Mouse (Mus musculus): ENCODE results near the gene 1700010I14Rik.

1700010I14Rik gene

DNA sequence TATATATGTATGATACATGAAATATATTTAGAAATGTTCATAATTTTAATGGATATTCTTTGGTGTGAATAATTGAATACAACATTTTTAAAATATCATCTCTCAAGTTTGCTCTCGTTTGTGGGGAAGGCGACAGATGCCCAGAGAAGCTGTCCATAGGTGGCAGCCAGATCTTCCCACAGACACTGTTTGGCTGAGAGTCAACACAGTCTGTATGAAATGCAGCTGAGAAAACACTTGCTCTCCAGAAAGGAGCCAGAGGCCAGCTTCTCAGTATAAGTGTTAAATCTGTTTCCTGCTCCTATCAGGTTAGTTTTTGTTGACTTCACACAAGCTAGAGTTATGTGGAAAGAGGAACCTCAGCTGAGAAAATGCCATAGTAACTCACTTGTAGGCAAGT lies 1.6 kb upstream of the 1700010I14Rik start:
- TF ChIP-seq GATA4 (IDR thresholded peaks at IDR 0.05; ENCODE audit: insufficient replicate concordance, low read length) = no peak

DNA sequence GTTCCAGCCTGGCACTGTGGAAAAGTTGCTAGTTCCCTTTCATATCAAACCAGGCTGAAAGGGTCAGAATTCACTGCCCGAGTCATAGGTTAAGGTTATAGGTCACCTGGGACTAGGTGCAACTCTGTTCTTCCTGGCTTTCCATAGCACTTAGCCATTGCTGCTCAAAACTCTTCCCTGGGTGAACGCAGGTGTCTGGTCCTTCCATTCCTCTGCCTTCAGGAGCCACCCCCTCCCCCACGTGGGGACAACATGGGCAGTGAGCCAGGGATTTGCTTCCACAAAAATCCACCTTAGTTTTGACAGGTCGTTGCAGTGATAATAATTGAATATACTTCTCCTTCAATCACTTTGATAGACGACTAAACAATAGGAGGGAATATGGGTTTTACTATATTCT lies 764 bp upstream of the 1700010I14Rik start:
- no peak for TF ChIP-seq GATA4 (IDR thresholded peaks at IDR 0.05; ENCODE audit: insufficient replicate concordance, low read length)

DNA sequence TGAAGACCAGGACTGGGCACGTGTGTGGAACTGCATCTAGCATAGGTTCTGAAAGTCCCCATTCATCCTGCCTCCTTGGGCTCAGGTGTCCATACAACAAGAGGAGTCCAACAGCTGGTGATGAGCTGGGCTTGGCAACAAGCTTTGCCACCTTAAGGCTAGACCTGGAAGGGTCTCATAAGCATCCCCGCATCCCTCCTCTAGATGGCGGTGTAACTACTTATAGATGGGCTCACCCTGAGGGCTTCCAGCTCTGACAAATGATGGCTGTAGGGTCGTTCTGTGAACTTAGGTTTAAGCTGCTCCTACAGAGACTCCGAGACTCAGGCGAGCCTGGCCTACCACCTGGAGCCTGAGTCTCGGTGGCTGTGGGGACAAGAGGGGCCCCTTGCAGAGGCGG lies 3.0 kb downstream of the 1700010I14Rik start:
- TF ChIP-seq GATA4 (IDR thresholded peaks at IDR 0.05; ENCODE audit: insufficient replicate concordance, low read length) = no peak

GRCm38 (mm10) chr17:8995344-8995743 lies 7.2 kb downstream of the 1700010I14Rik start:
- no peak for TF ChIP-seq GATA4 (IDR thresholded peaks at IDR 0.05; ENCODE audit: insufficient replicate concordance, low read length)

GRCm38 (mm10) chr17:9002438-9002837 lies 14.3 kb downstream of the 1700010I14Rik start:
- TF ChIP-seq GATA4 (IDR thresholded peaks at IDR 0.05; ENCODE audit: insufficient replicate concordance, low read length) = no peak

GRCm38 (mm10) chr17:9004516-9004915 lies 16.4 kb downstream of the 1700010I14Rik start:
- TF ChIP-seq GATA4 (IDR thresholded peaks at IDR 0.05; ENCODE audit: insufficient replicate concordance, low read length) = no peak

DNA sequence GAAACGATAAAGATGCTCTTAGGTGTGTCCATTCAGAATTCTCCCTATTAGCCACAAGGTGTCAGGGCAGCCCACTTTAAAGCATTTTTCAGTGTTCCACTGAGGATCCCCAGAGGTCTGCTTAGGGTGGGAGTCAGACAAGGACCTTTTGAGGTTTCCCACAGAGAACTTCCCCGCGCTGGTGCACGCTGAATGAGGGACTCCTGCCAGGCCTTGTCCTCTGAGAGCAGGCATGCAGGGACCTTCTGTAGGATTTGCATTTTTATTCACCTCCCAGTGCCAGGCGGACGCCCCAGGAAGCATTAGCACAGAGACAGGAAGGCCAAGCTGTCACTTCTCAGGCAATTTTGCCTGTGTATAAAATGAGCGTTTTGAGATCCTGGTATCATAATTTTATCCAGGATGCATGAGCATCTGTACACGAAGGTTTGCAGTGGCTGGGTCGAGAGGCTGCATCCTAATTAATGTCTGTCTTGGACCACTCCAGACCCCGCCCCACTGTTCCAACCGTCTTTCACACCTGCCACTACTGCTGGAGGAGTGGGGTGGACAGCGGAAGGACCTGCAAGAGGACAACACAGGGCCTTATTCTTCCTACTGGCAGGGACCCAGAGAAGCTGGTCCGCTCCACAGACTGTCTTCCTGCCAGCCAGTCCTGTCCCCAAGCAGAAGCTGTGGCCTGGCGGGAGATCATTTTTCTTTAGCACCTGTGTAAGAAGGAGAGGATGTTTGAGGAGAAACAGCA lies 35.2 kb downstream of the 1700010I14Rik start:
- TF ChIP-seq GATA4 (IDR thresholded peaks at IDR 0.05; ENCODE audit: insufficient replicate concordance, low read length) = no peak

GRCm38 (mm10) chr17:9030181-9030580 lies 42.0 kb downstream of the 1700010I14Rik start:
- no peak for TF ChIP-seq GATA4 (IDR thresholded peaks at IDR 0.05; ENCODE audit: insufficient replicate concordance, low read length)

- no peak for TF ChIP-seq GATA4 (IDR thresholded peaks at IDR 0.05; ENCODE audit: insufficient replicate concordance, low read length)
Observed at GRCm38 (mm10) chr17:9031241-9032141, 43.4 kb downstream of the 1700010I14Rik start.

DNA sequence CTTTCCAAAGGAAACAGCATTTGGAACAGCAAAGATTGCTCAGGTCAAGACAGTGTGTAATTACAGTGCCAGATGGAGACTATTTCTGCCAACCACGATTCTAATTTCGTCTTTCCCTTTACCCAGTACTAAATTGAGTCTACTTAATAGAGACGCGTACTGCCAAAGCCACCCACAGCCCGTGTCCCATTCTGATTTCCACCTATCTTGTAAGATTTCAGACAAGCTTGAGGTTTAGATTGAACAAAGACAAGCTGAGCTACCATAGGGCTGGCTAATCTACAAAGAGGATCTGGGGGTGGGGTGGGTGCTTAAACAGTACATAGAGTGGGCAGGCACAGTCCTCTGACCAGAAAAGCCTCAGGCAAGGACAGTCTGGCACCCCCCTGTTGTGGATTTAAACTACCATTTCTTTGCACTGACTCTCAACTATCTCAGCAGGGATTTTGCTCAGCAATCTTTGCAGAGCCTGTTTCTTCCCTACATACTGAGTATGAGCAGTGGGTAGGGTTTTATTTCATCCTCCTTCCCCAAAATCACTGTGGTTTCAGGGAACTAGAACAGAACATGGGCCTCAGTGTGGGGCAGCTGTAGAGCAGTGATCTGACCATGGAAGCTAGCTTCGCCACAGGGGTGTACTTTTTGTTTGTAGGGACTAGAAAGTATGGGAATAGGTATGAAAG lies 44.4 kb downstream of the 1700010I14Rik start:
- no peak for TF ChIP-seq GATA4 (IDR thresholded peaks at IDR 0.05; ENCODE audit: insufficient replicate concordance, low read length)

DNA sequence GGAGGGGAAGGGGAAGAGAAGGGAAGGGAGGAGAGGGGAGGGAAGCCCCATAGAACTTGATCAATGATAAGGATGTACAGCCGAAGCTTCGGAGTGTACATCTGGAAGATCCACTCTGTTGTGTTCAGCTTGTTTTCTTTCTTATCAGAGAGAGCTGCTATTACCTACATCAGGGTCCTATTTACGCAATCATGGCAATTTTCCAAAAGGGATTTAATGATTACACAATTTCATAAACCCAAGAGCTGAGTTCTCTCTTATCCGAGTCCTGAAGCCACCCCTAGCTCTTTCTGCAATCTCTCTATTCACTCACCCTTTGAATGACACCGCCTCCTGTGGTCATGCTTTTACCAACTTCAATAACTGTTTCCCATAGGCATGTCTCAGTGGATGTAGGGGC lies 45.4 kb downstream of the 1700010I14Rik start:
- TF ChIP-seq GATA4 (IDR thresholded peaks at IDR 0.05; ENCODE audit: insufficient replicate concordance, low read length) = no peak

DNA sequence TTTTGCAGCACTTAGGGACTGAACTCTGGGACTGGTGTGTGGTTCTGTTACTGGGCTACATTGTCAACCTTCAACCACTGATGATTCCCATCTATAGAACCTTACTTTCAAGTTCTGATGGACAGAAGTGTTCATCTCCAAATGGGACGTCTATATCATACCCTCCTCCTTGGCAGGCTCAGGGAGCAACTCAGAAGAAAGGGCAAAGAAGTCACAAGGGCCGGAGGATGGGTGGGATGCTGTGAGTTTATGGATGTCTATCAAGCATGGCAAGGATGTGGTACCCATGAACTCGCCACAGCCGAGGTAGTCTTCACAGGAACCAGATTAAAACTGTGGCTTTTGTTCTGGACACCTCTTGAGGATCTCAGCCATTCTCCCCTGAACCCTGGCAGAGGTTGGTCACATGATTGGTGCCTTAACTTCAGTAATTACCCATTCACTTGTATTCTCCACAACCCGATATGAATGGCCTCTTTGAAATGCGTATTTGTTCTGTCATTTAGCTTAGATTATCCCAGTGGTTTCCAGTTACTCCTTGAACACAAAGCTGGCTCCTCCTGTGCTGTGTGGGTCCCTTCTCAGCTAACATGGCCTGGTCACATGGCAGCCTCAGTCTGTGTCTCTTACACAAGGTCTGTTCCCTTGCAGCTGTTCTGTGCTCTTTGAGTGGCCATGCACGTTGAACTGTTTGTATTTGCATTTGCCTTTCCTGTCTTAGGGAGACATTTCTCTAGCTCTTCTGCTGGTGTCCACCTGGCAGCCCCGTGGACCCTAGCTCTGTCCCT lies 47.6 kb downstream of the 1700010I14Rik start:
- no peak for TF ChIP-seq GATA4 (IDR thresholded peaks at IDR 0.05; ENCODE audit: insufficient replicate concordance, low read length)

DNA sequence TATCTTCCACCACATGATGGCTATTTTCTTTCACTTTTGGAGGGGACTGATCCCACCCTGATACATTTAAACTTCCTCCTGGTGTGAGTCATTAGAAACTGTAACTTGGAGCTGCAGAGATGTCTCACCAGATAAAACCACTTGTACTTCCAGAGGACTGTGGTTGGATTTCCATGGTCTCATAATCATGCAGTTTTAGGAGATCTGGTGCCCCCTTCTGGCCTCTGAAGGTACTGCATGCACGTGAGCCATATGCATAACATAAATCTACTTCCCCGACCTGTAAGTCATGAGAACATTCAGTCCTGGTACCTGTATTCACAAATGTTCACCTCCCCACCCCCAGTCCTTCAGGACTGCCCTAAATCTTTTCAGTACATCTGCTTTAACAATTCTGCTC lies 54.6 kb downstream of the 1700010I14Rik start:
- TF ChIP-seq GATA4 (IDR thresholded peaks at IDR 0.05; ENCODE audit: insufficient replicate concordance, low read length) = no peak

- TF ChIP-seq GATA4 (IDR thresholded peaks at IDR 0.05; ENCODE audit: insufficient replicate concordance, low read length) = no peak
Observed at GRCm38 (mm10) chr17:9052441-9052980, 64.4 kb downstream of the 1700010I14Rik start.

Measured in liver, adult (tissue).